Mouse (Mus musculus): Measurements from ENCODE around the gene Mab21l1.

Mab21l1 gene

GRCm38 (mm10) chr3:55778764-55779730 is 3.3 kb upstream of the Mab21l1 start:
- no peak for DNase-seq (ENCODE audit: low read depth, low spot score)

- DNase-seq (ENCODE audit: low read depth, low spot score): no peak
These were observed 1.9 kb upstream of the Mab21l1 start for GRCm38 (mm10) chr3:55780120-55781070.

DNA sequence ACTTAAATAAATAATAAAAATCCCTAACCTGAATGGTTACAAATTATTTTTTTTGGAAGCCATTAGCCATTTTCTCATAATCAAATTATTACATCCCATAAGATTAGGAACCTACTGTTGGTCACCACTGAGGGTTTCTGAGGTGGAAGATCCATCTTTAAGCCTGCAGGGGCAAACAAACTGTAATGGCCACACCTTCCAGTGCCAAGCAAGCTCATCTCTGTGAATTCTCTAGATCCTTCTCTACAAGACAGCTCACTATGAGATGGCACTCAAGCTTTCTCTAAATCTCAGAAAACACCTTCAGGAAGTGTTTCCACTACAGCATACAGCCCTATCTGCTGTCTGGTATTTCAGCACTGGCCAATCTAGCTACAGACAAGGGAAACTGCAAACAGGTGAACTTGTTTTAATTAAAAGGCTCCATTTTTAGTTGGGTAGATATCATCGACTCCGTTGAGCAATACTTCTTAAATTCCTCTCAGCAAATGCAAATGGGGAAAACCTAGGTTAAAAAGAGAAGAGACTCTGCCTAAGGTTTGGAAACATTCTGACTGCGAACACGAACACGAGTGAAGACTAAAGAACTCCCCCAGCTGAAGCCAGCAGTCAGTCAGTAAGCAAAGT is 768 bp upstream of the Mab21l1 start:
- no peak for DNase-seq (ENCODE audit: low read depth, low spot score)

GRCm38 (mm10) chr3:55782771-55783170 is 461 bp downstream of the Mab21l1 start:
- no peak for DNase-seq (ENCODE audit: low read depth, low spot score)

- no peak for DNase-seq (ENCODE audit: low read depth, low spot score)
These were observed 1.1 kb downstream of the Mab21l1 start for GRCm38 (mm10) chr3:55783171-55784081.

GRCm38 (mm10) chr3:55784101-55784500 is 1.8 kb downstream of the Mab21l1 start:
- no peak for DNase-seq (ENCODE audit: low read depth, low spot score)

- DNase-seq (ENCODE audit: low read depth, low spot score): no peak
These were observed 3.1 kb downstream of the Mab21l1 start for GRCm38 (mm10) chr3:55785266-55785980.

- DNase-seq (ENCODE audit: low read depth, low spot score): no peak
These were observed 3.8 kb downstream of the Mab21l1 start for GRCm38 (mm10) chr3:55785981-55786725.

GRCm38 (mm10) chr3:55786835-55787486 is 4.7 kb downstream of the Mab21l1 start:
- no peak for DNase-seq (ENCODE audit: low read depth, low spot score)

GRCm38 (mm10) chr3:55787487-55788213 is 5.3 kb downstream of the Mab21l1 start:
- DNase-seq (ENCODE audit: low read depth, low spot score): no peak

DNA sequence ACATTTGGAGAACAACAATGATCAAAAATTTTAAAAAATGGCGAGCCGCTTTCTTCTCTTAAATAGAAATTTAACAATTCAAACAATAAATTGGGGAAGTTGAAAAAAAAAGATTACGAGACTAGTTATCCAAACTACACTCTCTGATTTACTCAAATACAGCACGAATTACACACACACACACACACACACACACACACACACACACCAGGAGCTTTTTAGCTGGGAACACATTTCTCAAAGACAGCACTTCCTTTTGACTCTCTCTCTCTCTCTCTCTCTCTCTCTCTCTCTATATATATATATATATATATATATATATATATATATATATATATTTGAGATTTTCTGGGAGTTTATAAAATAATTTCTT is 5.9 kb downstream of the Mab21l1 start:
- DNase-seq (ENCODE audit: low read depth, low spot score): no peak

DNA sequence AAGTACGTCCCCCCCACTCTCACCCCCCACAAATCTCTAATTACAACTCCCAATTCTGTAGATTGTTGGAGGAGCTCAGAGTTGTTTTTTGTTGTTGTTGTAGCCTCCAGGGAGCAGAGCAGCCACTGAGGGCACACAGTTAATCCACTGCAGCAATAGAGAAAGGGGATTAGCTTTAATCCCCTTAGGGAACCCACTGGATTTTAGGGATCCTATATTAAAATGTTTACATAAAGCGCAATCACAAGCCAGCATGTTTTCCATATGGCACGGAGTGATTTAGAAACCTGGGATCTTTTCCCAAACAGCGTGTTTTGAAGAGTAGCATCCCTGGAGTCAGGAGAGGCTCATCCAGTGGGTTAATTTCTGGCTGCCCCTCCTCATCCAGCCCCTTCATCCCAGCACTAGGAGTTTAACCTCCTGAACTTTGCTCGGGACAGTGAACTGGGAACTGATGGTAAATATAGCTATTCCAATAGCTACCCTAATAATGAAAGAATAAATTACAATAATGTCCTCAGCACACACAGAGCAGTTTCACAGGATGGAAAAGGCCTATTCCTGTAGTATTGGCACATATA is 6.4 kb downstream of the Mab21l1 start:
- no peak for DNase-seq (ENCODE audit: low read depth, low spot score)

GRCm38 (mm10) chr3:55789856-55790255 is 7.5 kb downstream of the Mab21l1 start:
- no peak for DNase-seq (ENCODE audit: low read depth, low spot score)

DNA sequence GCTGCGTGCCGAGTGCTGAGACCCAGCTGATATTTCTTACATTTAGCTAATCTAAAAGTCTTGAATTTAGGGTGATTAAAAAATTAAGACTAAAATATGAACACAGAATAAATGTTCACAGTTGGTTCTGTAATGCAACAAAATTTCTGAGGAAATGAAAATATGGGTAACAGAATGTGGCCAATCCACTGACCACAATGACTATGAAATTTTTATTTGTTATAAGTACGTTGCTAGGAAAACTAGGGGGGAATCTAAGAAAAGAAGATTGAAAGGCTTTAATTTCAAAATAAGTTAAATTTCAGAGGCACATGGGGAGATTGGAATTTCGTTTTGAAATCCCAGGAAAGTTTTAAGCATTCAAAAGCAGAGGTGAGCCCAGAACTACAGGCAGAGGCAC is 8.3 kb downstream of the Mab21l1 start:
- no peak for DNase-seq (ENCODE audit: low read depth, low spot score)

- DNase-seq (ENCODE audit: low read depth, low spot score): no peak
These were observed 9.9 kb downstream of the Mab21l1 start for GRCm38 (mm10) chr3:55792251-55792650.

GRCm38 (mm10) chr3:55793842-55794575 is 11.7 kb downstream of the Mab21l1 start:
- DNase-seq (ENCODE audit: low read depth, low spot score): no peak

DNA sequence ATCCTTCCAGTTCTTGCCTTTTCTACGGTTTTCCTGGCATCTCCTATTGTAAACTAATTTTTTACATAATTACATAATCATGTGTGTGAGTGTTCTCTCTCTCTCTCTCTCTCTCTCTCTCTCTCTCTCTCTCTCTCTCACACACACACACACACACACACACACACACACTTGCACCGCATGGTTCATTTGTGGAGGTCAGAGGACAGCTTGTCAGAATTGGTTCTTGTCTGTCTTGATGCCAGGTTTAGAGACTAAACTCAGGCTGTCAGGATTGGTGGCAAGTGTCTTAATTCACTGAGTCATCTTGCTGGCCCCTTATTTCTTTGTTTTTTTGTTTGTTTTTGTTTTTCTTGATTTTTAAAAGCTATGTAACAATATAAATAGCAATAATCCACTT is 12.5 kb downstream of the Mab21l1 start:
- no peak for DNase-seq (ENCODE audit: low read depth, low spot score)
